Mouse (Mus musculus) G1E-ER4 (cell line): Measurements from ENCODE around the gene Gtpbp3. TPM values are rescaled to one million over a fixed set of nuclear protein-coding genes. Genes with fewer than 3 reads are reported as not detected.

Experiments
- GATA1 ChIP-seq: IDR thresholded peaks from one replicate; pipeline ENCODE4 v1.8.0; 2012; ENCODE audit warnings: low read length, inconsistent platforms
- polyA plus RNA-seq: library from polyadenylated mRNA; stranded (reverse); fragments of >175 nt; gene quantifications from 2 replicates; pipeline ENCODE4 v1.2.3, GENCODE M21; 2012

The Gtpbp3 gene
- polyA plus RNA-seq, 1 experiment = 51.0 TPM

DNA sequence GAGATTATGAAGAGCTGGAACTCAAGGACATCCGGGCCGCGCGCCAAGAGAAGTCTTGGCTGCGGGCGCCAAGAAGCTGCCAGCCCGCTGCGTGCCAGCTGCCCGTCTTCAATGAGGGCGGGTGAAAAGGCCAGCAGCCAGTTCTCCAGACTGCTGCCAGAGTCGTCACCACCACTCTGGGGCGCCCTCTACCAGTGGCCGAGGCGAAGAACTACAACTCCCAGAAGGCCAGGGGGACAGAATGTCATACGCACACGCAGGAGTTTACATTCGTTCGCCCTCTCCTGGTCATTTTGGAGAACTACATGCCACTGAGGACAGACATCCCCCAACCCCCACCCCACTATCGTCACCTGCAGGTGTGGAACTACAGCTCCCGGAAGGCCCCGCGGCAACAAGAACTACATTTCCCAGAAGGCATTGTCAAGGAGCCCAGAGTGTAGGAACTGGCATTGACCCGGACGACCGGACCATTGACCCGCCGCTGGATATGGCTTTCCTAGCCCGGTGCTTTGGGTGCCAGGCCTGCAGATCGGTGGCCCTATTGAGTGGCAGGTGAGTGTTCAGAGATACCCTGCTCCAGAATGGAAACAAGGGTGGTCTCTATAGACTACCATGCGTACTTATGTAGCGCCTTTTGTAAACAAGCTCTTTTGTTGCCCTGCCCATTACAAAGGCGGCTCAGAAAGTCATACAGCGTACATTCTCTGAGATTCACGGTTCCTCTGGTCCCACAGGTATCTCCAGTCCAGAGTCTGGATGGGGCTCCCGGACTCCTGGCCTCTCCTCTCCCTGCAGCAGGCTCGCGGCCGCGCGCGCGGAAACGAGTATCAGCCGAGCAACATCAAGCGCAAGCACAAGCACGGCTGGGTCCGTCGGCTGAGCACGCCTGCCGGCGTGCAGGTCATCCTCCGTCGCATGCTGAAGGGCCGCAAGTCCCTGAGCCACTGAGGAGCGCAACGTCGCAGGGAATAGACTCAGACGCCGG is 23.1 kb upstream of the Gtpbp3 start, which contains the start of gene Mrpl34:
Gene Mrpl34 (plus strand): TSS at position 447 of the 988 bp plus-strand sequence.
- no peak for TF ChIP-seq GATA1

GRCm38 (mm10) chr8:71465733-71466132 is 22.2 kb upstream of the Gtpbp3 start:
- no peak for TF ChIP-seq GATA1

- no peak for TF ChIP-seq GATA1
Measured at GRCm38 (mm10) chr8:71466198-71466597, 21.7 kb upstream of the Gtpbp3 start.

- TF ChIP-seq GATA1 = no peak
Measured at GRCm38 (mm10) chr8:71467201-71467600, 20.7 kb upstream of the Gtpbp3 start.

- TF ChIP-seq GATA1 = no peak
Measured at GRCm38 (mm10) chr8:71468001-71468400, 19.9 kb upstream of the Gtpbp3 start.

DNA sequence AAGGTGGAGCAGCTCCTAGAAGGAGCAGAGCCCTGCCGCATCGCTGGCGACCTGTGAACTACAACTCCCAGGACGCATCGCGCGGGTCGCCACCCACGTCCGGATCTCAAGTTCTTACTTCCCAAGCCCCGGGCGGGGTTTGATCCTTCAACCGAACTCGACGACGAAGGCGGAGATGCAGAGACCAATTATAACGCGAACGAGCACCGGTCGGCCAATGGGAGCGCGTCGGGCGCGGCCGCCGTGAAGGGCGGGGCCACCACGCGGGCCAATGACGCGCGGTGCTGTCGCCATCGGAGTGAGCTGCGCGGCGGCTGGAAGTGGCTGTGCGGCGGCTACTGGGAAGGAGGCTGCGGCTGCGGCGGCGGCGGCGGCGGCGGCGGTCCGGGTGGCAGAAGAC is 19.0 kb upstream of the Gtpbp3 start, which contains the start of gene Dda1:
Gene Dda1 (plus strand): TSS at position 284 of the 400 bp plus-strand sequence.
- no peak for TF ChIP-seq GATA1

DNA sequence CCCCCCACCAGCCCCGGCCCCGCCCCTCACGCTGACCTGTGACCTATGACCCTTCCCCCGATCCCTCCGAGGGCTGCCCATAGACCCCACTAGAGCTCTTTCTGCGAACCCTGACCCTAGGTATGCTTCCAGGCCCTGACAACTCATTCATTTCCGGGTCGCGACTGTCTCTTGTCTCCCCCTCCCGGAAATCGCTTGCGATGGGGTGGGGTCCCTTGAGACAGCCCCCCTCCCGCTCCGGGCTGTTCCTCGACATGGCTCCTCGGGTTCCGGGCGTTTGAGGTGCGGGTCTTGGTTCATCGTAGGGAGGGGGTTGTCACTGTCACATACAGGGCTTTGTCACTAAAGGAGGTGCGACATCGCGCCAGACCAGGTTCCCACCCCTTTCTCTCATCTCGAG is 18.5 kb upstream of the Gtpbp3 start:
- no peak for TF ChIP-seq GATA1

DNA sequence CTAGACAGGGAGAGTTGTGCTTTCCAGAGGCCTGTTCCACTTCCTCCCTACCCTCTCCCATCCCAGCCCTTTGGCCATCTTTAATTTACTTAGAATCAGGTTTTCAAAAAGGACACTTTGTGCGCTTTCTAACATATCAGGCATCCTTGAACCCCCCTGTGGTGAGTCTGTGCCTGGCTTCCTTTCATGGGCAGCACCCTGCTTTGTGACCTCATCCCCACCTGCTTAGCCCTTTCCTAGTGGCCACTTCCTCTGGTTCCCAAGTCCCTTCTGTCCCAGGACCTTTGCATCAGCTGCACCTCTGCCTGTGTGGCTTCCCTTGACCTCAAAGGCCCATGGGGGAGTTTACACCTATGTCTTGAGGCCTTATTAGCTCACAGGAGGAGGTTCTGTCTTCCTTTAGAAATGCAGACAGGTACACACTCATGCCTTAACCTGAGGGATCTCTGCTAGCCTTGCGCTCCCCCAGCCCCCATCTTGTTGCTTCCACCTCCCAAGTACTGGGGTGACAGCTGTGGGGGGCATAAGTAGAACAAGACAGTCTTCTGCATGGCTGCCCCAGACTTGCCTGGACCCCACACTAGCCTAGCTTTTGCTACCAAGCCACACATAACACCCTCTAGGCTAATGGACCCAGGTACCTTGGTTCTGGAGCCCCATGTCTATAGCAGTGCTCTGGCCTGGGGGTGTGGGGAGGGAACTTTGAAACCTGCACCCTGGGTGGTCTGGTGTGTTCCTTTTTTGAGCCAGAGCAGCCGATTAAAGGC is 17.6 kb upstream of the Gtpbp3 start:
- TF ChIP-seq GATA1 = no peak

DNA sequence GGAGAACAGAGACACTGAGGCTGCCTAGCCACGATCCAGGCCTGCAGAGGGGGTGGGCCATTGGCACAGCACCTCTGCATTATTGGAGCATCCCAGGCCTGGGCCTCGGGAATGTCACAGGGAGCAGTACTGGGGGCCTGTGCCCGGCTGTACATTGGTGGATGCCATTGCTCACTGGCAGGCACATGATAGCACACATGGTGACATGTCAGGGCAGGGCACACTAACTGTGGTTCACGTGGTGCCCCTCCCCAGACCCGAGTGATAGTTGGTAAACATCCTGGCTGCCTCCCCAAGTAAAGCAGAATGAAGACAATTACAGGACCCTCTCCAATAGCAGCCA is 17.0 kb upstream of the Gtpbp3 start:
- TF ChIP-seq GATA1 = no peak

DNA sequence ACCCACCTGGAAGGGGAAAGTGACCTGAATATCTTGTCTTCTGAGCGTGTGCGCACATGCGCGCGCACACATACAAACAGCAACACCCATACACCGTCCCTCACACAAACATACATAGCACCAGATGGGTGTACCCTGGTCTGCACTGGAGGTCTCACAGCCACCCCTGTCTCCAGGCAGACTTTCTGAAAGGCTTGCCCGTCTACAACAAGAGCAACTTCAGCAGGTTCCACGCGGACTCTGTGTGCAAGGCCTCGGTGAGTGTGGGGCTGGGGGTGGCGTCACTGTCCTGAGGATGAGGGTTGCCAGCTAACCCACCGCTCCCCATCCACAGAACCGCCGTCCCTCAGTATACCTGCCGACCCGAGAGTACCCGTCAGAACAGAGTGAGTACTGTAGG is 16.0 kb upstream of the Gtpbp3 start:
- TF ChIP-seq GATA1 = no peak

- TF ChIP-seq GATA1 = no peak
Measured at GRCm38 (mm10) chr8:71472601-71473386, 15.1 kb upstream of the Gtpbp3 start.

GRCm38 (mm10) chr8:71474344-71474743 is 13.6 kb upstream of the Gtpbp3 start:
- no peak for TF ChIP-seq GATA1

- TF ChIP-seq GATA1 = no peak
Measured at GRCm38 (mm10) chr8:71474785-71475701, 12.9 kb upstream of the Gtpbp3 start.

- TF ChIP-seq GATA1 = no peak
Measured at GRCm38 (mm10) chr8:71475702-71476075, 12.2 kb upstream of the Gtpbp3 start.
